Mouse (Mus musculus) midbrain, embryonic 15.5 days (tissue): ENCODE measurements around the gene Med13l. TPM values are rescaled to one million over a fixed set of nuclear protein-coding genes. Genes with fewer than 3 reads are reported as not detected.

Experiments
- ATAC-seq: fragments of 200-750 bp; cut with Nextera tagmentation; replicated peaks from 2 replicates; pipeline ENCODE4 v1.8.0; 2017; ENCODE audit warnings: moderate TSS enrichment
- H3K27ac ChIP-seq: fragments of 300-500 bp; sonication (generic); 2 replicates; pipeline ENCODE4 v1.5.1; 2015; ENCODE audit warnings: mild to moderate bottlenecking, inconsistent platforms
- H3K27me3 ChIP-seq: fragments of 300-500 bp; sonication (generic); replicated peaks from 2 replicates; pipeline ENCODE4 v1.6.1; 2015; ENCODE audit warnings: inconsistent platforms
- H3K36me3 ChIP-seq: fragments of 300-500 bp; sonication (generic); replicated peaks from 2 replicates; pipeline ENCODE4 v1.6.1; 2015; ENCODE audit warnings: inconsistent platforms
- H3K4me1 ChIP-seq: fragments of 300-500 bp; sonication (generic); 2 replicates; pipeline ENCODE4 v1.6.1; 2015; ENCODE audit warnings: inconsistent platforms
- H3K4me2 ChIP-seq: fragments of 300-500 bp; sonication (generic); 2 replicates; pipeline ENCODE4 v1.6.1; 2015; ENCODE audit warnings: inconsistent platforms, mild to moderate bottlenecking, moderate library complexity
- H3K4me3 ChIP-seq: fragments of 300-500 bp; sonication (generic); 2 replicates; pipeline ENCODE4 v1.5.1; 2015; ENCODE audit warnings: mild to moderate bottlenecking, inconsistent platforms
- H3K9ac ChIP-seq: fragments of 300-500 bp; sonication (generic); 2 replicates; pipeline ENCODE4 v1.6.1; 2015; ENCODE audit warnings: mild to moderate bottlenecking, inconsistent platforms
- H3K9me3 ChIP-seq: fragments of 300-500 bp; sonication (generic); 2 replicates; pipeline ENCODE4 v1.6.1; 2016; ENCODE audit warnings: inconsistent platforms
- WGBS: fragments of 180-500 bp; shearing (Covaris S2); methylation state at CpG from one replicate; pipeline ENCODE4 v1.1.7; 2015; ENCODE audit warnings: mixed read lengths; 5-methylcytosine and 5-hydroxymethylcytosine counted together
- polyA plus RNA-seq: library from polyadenylated mRNA; unstranded; fragments of >200 nt; fragmentation: Nextera tagmentation; extraction: Ambion mirVana; gene quantifications from 2 replicates; pipeline ENCODE4 v1.2.1, GENCODE M21; 2015

The Med13l gene
- polyA plus RNA-seq, 1 experiment from 2014 or later, result 17.3 TPM

DNA sequence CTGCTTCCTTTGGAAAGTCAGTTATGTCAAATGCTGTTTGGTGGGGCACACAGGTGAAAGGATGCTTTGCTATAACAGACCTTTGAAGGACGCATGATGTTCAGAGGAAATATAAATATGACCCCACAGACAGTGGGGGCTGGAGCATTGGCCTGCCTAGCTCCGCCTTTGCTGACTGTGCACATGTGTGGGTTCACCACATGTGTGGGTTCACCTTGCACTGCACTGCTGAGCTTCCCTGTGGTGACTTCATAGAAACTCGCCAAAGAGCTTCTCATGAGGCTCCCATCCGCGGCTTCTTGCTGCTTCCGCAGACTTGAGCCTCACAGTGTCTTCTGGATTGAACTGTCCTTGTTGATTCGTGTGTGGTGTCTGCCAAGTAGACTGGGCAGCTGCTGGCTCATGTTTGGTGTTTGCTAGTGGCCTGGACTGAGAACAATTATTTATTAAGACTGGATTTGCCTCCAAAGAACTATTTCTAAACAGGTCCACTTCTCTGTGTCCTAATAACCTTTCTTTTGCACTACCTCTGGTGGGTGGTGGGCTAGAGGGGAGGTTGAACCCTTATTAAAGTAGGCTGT, 59.9 kb downstream of the Med13l start:
- H3K4me1 ChIP-seq, result peaks cover 50% of the 10 kb centered on the region
- H3K4me2 ChIP-seq, result no peak overlapping the region
- no peaks in the 10 kb centered on the region for H3K36me3 ChIP-seq
- 84% methylated on average over 7 of the region's 7 CpGs for WGBS
- no peak for ATAC-seq
- no peak overlapping the region for H3K27ac ChIP-seq
- H3K9ac ChIP-seq, result no peak overlapping the region
- no peaks in the 10 kb centered on the region for H3K27me3 ChIP-seq
- H3K9me3 ChIP-seq, result no peaks in the 10 kb centered on the region
- no peak overlapping the region for H3K4me3 ChIP-seq

DNA sequence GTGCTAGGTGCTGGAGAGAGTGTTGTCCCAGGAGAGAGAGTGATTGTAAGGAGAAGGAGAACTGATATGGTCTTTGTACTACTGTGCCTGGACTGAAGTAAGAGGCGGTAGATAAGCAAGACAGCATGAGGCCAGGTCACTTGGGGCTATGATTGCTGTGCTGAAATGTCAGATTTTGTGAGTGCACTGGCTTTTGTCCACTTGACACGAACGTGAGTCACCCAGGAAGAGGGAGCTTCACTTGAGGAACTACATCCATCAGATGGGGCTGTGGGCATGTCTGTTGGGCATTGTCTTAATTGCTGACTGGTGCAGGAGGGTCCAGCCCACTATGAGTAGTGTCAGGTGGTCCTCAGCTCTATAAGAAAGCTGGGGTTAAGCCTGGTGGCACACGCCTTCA, 61.4 kb downstream of the Med13l start:
- Histone ChIP-seq H3K9ac (no peak overlapping the region), H3K36me3 (no peaks in the 10 kb centered on the region), H3K4me2 (no peak overlapping the region), H3K4me1 (peaks cover 50% of the 10 kb centered on the region), H3K9me3 (no peaks in the 10 kb centered on the region), H3K4me3 (no peak overlapping the region), H3K27ac (no peak overlapping the region), H3K27me3 (no peaks in the 10 kb centered on the region)
- no peak for ATAC-seq
- WGBS, result 79% methylated on average over 4 of the region's 4 CpGs

DNA sequence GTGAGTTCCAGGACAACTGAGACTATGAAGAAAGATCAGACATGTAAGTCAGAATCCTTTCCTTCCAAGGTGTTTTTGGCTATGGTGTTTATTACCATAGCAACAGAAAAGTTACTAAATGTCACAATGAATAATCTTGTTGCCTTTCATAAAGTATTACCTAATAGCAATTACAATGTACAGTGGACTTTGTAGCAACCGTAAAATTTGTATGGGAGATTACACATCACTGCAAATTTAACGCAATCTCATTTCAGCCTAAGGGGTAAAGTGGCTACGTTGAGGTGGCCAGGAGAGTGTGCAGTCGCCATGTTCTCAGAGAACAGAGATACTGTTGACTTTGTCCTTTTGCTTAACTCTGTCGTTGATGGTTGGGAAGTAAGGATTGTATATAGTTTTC, 61.9 kb downstream of the Med13l start:
- no peak for ATAC-seq
- no peaks in the 10 kb centered on the region for H3K27me3 ChIP-seq
- no peak overlapping the region for H3K27ac ChIP-seq
- no peaks in the 10 kb centered on the region for H3K9me3 ChIP-seq
- H3K36me3 ChIP-seq, result no peaks in the 10 kb centered on the region
- H3K9ac ChIP-seq, result no peak overlapping the region
- 82% methylated on average over 5 of the region's 5 CpGs for WGBS
- H3K4me2 ChIP-seq, result no peak overlapping the region
- no peak overlapping the region for H3K4me3 ChIP-seq
- peaks cover 47% of the 10 kb centered on the region for H3K4me1 ChIP-seq

DNA sequence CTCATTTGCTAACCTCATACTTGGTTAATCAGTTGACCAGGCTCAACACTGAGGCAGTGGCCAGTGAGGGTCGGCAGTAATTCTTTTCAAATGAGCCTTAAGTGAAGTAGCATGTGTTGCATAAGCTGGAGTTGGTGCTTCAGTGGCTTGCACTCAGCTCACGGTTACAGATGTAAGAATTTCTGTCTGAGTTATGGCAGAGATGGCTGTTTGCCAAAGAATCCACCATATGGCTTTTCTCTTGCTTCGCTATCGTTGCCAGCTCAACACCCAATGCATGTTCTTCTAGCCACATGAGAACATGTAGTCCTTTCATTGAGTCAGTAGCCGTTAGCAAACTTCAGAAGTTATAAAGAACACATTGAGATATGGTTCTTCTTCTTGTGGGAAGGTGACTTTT, 63.3 kb downstream of the Med13l start:
- Histone ChIP-seq H3K27me3 (no peaks in the 10 kb centered on the region), H3K4me3 (no peak overlapping the region), H3K36me3 (no peaks in the 10 kb centered on the region), H3K4me2 (no peak overlapping the region), H3K27ac (no peak overlapping the region), H3K9ac (no peak overlapping the region), H3K9me3 (no peaks in the 10 kb centered on the region), H3K4me1 (peaks cover 33% of the 10 kb centered on the region)
- WGBS, result 86% methylated on average over 5 of the region's 5 CpGs
- no peak for ATAC-seq

DNA sequence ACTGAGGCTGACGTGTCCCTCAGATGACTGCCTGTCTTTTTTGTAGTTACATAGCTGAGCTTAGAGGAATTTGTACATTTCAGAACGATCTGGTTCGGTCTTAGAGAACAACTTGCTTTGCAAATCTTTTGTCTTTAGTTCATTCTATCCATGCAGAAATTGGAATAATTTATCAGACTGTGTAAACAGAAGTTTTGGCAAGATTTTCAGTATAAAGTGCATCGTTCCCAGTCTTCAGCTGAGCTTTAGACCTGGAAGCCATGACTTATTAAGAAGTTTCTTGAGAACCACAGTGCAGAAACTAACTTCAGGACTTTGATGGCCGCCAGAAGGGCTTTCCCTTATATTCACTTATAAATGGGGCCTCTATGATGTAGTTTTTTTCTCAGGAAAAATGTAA, 67.2 kb downstream of the Med13l start:
- no peaks in the 10 kb centered on the region for H3K9me3 ChIP-seq
- no peaks in the 10 kb centered on the region for H3K4me1 ChIP-seq
- 89% methylated on average over 5 of the region's 5 CpGs for WGBS
- H3K27ac ChIP-seq, result no peak overlapping the region
- no peak for ATAC-seq
- no peak overlapping the region for H3K4me3 ChIP-seq
- no peaks in the 10 kb centered on the region for H3K36me3 ChIP-seq
- H3K27me3 ChIP-seq, result no peaks in the 10 kb centered on the region
- no peak overlapping the region for H3K4me2 ChIP-seq
- no peak overlapping the region for H3K9ac ChIP-seq

DNA sequence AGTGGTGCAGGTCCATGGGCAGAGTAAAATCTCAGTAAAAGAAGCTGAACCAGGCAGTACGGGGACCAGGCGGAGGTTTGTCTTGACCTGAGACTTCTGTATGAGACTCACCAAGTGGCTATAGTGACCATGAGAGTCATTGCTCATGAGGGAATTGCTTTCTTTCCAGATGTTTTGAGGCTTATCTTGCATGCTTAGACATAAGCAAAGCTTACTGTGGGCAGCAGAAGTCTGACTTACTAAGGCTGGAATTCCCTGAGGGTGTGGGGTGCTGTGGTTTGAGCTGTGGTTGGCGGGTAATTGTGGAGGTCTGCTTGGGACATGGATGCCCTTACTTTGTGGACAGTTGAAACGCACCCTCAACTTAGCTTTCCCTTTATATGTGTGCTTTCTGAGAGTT, 67.7 kb downstream of the Med13l start:
- no peak for ATAC-seq
- Histone ChIP-seq H3K4me3 (no peak overlapping the region), H3K27me3 (no peaks in the 10 kb centered on the region), H3K27ac (no peak overlapping the region), H3K4me1 (no peaks in the 10 kb centered on the region), H3K4me2 (no peak overlapping the region), H3K9ac (no peak overlapping the region), H3K36me3 (no peaks in the 10 kb centered on the region), H3K9me3 (no peaks in the 10 kb centered on the region)
- WGBS, result 92% methylated on average over 4 of the region's 4 CpGs

DNA sequence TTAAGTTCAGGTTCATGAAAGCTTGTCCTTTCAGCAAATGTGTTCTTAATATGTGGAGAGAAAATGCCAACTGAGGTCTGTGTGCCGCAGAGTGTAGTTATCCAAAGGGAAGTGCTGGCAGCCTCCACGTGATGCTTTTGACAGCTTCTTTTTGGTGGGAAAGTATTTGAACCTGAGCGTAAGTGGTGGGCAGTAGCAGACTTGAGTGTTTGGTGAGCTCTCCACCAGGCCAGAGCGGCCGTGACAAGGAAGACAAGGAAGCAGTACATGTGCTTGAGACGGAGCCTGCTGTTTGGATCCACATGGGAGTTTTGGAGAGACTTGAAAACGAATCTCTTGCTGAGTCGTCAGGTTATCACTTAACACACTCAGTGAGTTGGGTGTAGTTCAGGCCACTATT, 71.9 kb downstream of the Med13l start:
- Histone ChIP-seq H3K4me2 (no peak overlapping the region), H3K36me3 (no peaks in the 10 kb centered on the region), H3K9ac (no peak overlapping the region), H3K9me3 (no peaks in the 10 kb centered on the region), H3K4me3 (no peak overlapping the region), H3K4me1 (peaks cover 25% of the 10 kb centered on the region), H3K27ac (no peak overlapping the region), H3K27me3 (no peaks in the 10 kb centered on the region)
- ATAC-seq, result no peak
- 81% methylated on average over 8 of the region's 8 CpGs for WGBS

DNA sequence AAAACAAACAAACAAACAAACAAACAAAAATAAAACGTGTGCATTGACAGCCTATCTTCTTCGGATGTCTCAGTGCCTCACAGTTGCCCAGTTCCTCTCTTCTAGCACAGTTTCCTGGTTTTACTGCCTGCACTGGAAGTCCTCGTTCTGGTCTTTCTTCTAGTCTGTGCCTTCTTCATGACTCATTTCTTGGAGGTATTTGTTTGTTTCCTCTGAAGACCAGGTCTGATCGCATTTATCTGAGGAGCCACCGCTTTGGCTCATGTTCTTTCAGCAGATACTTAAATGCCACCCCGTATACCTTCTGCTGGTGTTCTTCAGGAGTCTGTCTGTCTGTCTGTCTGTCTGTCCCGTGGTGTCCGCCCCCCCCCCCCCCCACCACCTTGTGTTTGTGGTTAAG, 72.6 kb downstream of the Med13l start:
- no peak overlapping the region for H3K4me2 ChIP-seq
- 78% methylated on average over 8 of the region's 8 CpGs for WGBS
- H3K9me3 ChIP-seq, result no peaks in the 10 kb centered on the region
- H3K4me3 ChIP-seq, result no peak overlapping the region
- H3K36me3 ChIP-seq, result no peaks in the 10 kb centered on the region
- no peak overlapping the region for H3K9ac ChIP-seq
- no peak overlapping the region for H3K27ac ChIP-seq
- peaks cover 25% of the 10 kb centered on the region for H3K4me1 ChIP-seq
- ATAC-seq, result no peak
- no peaks in the 10 kb centered on the region for H3K27me3 ChIP-seq

DNA sequence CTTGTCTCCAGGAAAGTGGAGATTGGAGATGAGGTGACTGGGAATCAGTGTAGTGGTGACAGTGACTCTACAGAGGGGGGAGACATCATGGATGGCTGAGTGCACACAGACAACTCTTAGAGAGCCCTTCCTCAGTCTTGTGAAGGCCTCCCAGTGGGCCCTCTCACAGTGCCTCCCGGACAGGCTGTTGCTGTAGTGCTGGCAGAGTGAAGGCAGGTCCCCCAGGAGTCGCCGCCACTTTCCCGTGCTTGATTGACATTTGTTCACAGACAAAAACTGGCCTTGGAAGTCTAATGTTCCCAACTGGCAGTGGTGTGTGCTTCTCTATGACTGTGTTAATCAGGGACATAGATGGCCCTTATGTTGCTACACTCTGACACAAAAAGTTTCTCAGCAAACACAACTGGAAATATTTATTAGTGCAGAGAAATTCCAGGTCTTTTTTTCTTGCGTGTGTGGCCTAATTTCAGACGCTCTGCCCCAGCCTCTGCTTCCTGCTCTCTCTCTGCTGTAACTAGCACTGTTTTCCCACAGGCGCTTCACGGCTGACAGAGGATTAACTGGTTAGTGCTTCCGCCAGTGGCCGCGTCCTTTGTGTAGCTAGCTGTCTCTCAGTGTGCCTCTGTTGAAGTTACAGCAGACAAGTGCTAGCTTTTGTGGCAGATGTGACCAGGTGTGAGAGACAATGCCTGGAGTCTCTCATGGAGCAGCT, 75.2 kb downstream of the Med13l start:
- ATAC-seq, result no peak

DNA sequence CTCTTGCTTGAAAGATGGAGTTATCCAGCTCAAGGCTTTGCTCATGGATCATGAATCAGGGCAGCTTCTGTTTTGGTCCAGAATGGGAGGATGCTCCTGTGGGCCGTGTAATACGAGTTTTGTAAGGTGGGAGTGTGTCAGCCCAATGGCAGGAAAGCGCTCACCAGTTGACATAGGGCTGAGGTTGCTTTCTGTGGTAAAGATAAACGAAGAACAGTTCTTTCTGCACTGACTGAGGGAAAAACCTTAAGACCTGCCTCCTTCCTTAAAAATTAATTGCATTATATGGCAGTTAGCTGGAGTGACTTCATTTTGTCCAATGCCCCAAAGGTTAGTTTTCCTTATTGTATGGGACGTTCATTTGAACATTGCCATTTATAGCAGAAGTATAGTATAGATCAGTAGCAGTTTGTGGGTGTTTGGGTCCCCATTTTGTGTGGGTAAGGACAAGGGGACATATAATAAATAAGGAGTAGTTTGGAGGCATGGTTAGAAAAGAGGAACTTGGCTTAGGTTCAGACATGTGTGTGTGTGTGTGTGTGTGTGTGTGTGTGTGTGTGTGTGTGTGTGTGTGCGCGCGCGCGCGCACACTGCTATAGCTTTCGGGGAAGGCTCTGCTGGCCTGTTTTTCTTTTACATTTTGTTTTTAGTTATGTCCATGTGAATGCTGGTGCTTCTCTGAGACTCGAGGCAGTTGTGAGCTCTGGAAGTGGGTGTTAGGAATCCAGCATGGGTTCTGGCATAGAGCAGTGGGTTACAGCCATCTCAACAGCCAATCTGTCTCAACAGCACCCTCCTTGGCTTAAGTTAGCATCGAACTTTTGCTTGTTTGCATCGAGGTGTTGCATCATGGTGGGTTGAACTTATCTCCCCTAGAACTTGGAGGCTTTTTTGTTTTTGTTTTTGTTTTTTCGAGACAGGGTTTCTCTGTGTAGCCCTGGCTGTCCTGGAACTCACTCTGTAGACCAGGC, 76.2 kb downstream of the Med13l start:
- no peaks in the 10 kb centered on the region for H3K9me3 ChIP-seq
- H3K4me1 ChIP-seq, result peaks cover 25% of the 10 kb centered on the region
- peak overlapping the region; percentile 51; the same call in 1 of the 2 replicates for H3K27ac ChIP-seq
- no peak for ATAC-seq
- H3K27me3 ChIP-seq, result no peaks in the 10 kb centered on the region
- no peaks in the 10 kb centered on the region for H3K36me3 ChIP-seq
- H3K9ac ChIP-seq, result no peak overlapping the region
- no peak overlapping the region for H3K4me2 ChIP-seq
- WGBS, result 86% methylated on average over 16 of the region's 16 CpGs
- no peak overlapping the region for H3K4me3 ChIP-seq

More for the DNA sequence above, 75.2 kb downstream of the Med13l start:
- H3K9ac ChIP-seq, result no peak overlapping the region
- no peak overlapping the region for H3K4me3 ChIP-seq
- 3% methylated on average over 11 of the region's 11 CpGs for WGBS
- peak overlapping the region; percentile 51 for H3K27ac ChIP-seq
- H3K9me3 ChIP-seq, result no peaks in the 10 kb centered on the region
- H3K4me1 ChIP-seq, result peaks cover 25% of the 10 kb centered on the region
- no peaks in the 10 kb centered on the region for H3K27me3 ChIP-seq
- H3K36me3 ChIP-seq, result no peaks in the 10 kb centered on the region
- no peak overlapping the region for H3K4me2 ChIP-seq

DNA sequence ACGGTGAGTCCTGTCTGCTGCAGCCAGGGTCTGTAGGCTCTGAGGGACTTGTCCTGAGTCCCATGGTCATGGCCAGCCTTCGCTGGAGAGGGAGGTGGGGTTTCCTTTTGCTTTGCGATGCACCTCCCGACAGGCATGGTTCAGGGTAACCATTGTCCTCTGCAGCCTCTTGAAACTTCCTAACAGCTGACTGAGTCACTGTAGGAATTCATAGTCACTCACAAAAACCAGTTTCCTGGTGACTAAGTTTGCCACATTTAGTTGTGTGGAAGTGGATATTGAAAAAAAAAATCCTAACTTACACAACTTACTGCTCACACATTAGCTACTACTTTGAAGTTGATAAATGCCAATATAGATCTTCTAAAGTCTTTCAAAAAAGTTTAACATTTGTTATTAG, 77.5 kb downstream of the Med13l start:
- Histone ChIP-seq H3K27me3 (no peaks in the 10 kb centered on the region), H3K4me1 (peaks cover 25% of the 10 kb centered on the region), H3K4me2 (no peak overlapping the region), H3K27ac (no peak overlapping the region), H3K4me3 (no peak overlapping the region), H3K36me3 (no peaks in the 10 kb centered on the region), H3K9ac (no peak overlapping the region), H3K9me3 (no peaks in the 10 kb centered on the region)
- ATAC-seq, result no peak
- WGBS, result 62% methylated on average over 4 of the region's 4 CpGs

DNA sequence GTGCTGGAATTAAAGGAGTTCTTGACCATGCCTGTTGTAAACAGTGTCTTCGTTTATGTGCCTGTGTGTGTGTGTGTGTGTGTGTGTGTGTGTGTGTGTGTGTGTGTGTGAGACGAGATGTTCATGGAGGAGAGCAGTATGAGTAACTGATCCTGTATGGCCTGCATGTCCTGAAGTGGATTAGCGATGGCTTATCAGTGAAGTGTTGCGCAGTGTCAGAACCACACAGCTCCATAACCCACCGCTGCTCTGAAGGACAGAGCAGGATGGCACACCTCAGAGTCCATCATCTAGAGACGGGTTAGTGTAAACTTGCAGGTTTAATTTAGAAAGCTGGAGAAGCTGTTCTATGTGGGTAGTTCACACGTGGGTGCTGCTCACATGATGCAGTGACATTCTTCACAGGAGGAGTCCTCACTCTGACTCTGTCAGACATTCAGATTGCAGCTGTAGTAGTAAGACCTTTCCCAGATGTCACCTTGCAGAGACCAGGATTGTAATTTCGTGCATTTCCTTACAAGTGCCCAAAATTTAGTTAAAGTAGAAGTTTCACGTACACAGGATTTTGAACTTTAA, 78.1 kb downstream of the Med13l start:
- WGBS, result 82% methylated on average over 9 of the region's 9 CpGs
- H3K9me3 ChIP-seq, result no peaks in the 10 kb centered on the region
- H3K27me3 ChIP-seq, result no peaks in the 10 kb centered on the region
- H3K27ac ChIP-seq, result no peak overlapping the region
- H3K4me1 ChIP-seq, result peaks cover 25% of the 10 kb centered on the region
- no peaks in the 10 kb centered on the region for H3K36me3 ChIP-seq
- no peak overlapping the region for H3K4me3 ChIP-seq
- no peak for ATAC-seq
- H3K9ac ChIP-seq, result no peak overlapping the region
- H3K4me2 ChIP-seq, result no peak overlapping the region
